Mouse (Mus musculus): ENCODE data around the gene Ssna1. TPM values are rescaled to one million over a fixed set of nuclear protein-coding genes. Genes with fewer than 3 reads are reported as not detected.
A peak's percentile ranks its signal among the peaks of the same experiment; 100 is the strongest.

Ssna1 gene
- polyA plus RNA-seq, 1 experiment = not detected

DNA sequence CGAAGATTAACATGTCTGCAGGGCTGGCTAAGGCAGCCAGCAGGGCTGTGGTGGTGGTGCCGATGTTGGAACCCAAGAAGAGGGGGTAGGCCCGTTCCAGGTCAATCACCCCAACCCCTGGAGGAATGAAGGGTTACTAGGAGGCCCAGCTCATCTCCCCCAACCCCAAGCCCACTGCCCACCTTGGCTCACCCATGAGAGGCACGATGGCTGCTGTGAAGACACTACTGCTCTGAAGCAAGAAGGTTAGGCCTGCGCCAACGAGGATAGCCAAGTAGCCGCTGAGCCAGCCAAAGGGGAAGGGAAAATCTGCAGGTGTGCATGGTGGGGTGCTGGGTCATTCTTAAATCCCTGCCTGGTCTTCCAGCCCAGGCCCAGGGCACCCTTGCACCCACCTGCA is 41.7 kb downstream of the Ssna1 start:
- TF ChIP-seq CTCF (IDR thresholded peaks at IDR 0.05; ENCODE audit: insufficient read depth, low read depth, low read length) (no peak), POLR2A (IDR thresholded peaks at IDR 0.05; ENCODE audit: insufficient read depth, low read depth, low read length) (no peak)
- Histone ChIP-seq H3K4me1 (ENCODE audit: control insufficient read depth, insufficient read depth, low read length) (peaks cover 5% of the 10 kb centered on the region), H3K27ac (ENCODE audit: insufficient read depth, low read depth, low read length) (no peak overlapping the region), H3K4me3 (ENCODE audit: insufficient read depth, low read depth, low read length) (no peak overlapping the region)
- WGBS = 85% methylated on average over 7 of the region's 7 CpGs

DNA sequence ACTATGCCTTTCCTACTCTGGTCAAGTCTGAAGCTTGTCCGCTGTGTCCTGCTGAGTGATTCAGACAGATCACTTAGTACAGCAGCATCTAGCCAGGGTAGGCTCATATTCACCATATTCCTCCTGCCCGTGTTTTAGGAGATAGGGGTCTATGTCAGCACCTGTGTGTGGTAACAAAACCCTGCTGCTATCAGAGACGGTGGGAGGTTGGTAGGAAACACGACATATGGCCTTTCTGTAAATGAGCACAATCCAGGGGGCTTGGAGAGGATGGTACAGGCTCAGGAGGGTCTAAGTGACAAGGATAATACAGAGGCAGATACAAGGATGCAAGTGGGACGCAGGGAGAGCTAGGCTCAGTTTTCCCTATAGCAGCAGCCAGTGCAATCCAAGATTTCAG is 42.7 kb downstream of the Ssna1 start:
- WGBS = 84% methylated on average over 5 of the region's 5 CpGs
- no peak overlapping the region for H3K27ac ChIP-seq (ENCODE audit: insufficient read depth, low read depth, low read length)
- no peak for TF ChIP-seq POLR2A (IDR thresholded peaks at IDR 0.05; ENCODE audit: insufficient read depth, low read depth, low read length)
- peaks cover 5% of the 10 kb centered on the region for H3K4me1 ChIP-seq (ENCODE audit: control insufficient read depth, insufficient read depth, low read length)
- H3K4me3 ChIP-seq (ENCODE audit: insufficient read depth, low read depth, low read length) = no peak overlapping the region

DNA sequence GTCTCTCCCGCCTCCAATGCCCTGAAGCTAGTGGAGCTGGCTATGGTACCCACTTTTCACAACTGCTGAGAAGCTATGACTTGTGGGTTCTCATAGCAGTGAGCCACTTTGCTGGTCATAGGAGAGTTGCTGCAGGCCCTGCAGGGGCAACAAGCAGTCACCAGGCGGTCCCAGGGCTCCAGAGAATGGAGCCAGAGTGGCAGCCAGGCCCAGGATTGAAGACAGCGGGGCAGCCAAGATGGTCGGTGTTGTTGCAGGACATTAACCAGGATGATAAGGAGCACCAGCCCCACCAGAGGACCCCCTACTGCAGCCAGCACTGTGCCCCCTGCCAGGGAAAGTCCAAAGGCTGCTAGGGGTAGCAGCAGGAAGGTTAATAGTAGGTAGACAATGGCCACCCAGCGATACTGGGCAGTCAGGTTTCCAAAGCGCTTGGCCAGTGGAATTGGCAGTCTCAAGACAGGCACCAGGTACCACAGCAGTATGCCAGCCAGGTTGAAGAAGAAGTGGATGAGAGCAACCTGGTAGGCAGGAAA is 43.2 kb downstream of the Ssna1 start:
- no peak overlapping the region for H3K4me3 ChIP-seq (ENCODE audit: insufficient read depth, low read depth, low read length)
- peaks cover 5% of the 10 kb centered on the region for H3K4me1 ChIP-seq (ENCODE audit: control insufficient read depth, insufficient read depth, low read length)
- H3K27ac ChIP-seq (ENCODE audit: insufficient read depth, low read depth, low read length) = no peak overlapping the region
- WGBS = 73% methylated on average over 6 of the region's 6 CpGs
- TF ChIP-seq POLR2A (IDR thresholded peaks at IDR 0.05; ENCODE audit: insufficient read depth, low read depth, low read length) (no peak), CTCF (IDR thresholded peaks at IDR 0.05; ENCODE audit: insufficient read depth, low read depth, low read length) (no peak)

DNA sequence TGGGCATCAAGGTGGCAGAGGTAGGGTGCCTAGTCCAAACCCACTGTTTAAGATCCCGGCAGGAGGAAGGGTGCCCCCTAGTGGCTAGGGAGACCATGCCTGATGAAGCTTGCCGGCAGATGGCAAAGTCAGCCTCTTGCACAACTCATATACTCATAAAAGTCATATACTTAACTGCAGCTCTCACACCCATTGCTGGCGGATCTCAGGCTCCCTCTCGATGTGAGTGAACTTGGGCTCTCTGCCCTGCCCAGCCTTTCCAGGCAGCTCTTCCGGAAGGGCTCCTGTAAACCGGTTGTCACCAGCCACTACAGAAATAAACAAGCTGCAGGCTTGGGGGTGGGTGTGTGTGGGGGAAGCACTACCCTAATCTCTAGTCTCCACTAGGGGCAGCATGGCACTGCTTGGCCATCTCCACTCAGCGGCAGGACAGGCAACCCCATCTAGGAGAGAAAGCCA is 43.8 kb downstream of the Ssna1 start:
- TF ChIP-seq CTCF (IDR thresholded peaks at IDR 0.05; ENCODE audit: insufficient read depth, low read depth, low read length) (peak; percentile 32; the same call in 1 of the 2 replicates), POLR2A (IDR thresholded peaks at IDR 0.05; ENCODE audit: insufficient read depth, low read depth, low read length) (no peak)
- Histone ChIP-seq H3K4me1 (ENCODE audit: control insufficient read depth, insufficient read depth, low read length) (peaks cover 5% of the 10 kb centered on the region), H3K27ac (ENCODE audit: insufficient read depth, low read depth, low read length) (peak overlapping the region; percentile 34), H3K4me3 (ENCODE audit: insufficient read depth, low read depth, low read length) (peak overlapping the region; percentile 24)
- WGBS = 2% methylated on average over 7 of the region's 7 CpGs

DNA sequence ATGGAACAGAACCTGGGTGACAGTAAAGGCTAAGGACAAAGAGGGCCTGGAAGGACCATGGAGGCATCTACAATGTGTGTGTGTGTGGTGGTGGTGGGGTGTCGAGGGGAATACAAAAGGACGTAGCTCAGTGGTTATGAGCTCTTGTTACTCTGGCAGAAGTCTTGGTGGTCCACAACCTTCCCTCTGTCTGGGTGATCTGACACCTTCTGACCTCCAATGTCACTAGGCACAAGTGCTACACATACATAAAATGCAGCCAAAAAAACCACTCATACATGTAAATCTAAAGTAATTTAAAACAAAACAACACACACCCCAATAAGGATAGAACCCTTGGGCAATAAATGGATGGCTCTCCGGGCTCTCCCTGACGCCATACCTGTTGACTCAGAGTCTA is 44.8 kb downstream of the Ssna1 start:
- Histone ChIP-seq H3K4me3 (ENCODE audit: insufficient read depth, low read depth, low read length) (no peak overlapping the region), H3K4me1 (ENCODE audit: control insufficient read depth, insufficient read depth, low read length) (peaks cover 5% of the 10 kb centered on the region), H3K27ac (ENCODE audit: insufficient read depth, low read depth, low read length) (peak overlapping the region; percentile 55; the same call in 1 of the 2 replicates)
- no peak for TF ChIP-seq CTCF (IDR thresholded peaks at IDR 0.05; ENCODE audit: insufficient read depth, low read depth, low read length)
- no peak for TF ChIP-seq POLR2A (IDR thresholded peaks at IDR 0.05; ENCODE audit: insufficient read depth, low read depth, low read length)
- WGBS = 83% methylated on average over 4 of the region's 4 CpGs

DNA sequence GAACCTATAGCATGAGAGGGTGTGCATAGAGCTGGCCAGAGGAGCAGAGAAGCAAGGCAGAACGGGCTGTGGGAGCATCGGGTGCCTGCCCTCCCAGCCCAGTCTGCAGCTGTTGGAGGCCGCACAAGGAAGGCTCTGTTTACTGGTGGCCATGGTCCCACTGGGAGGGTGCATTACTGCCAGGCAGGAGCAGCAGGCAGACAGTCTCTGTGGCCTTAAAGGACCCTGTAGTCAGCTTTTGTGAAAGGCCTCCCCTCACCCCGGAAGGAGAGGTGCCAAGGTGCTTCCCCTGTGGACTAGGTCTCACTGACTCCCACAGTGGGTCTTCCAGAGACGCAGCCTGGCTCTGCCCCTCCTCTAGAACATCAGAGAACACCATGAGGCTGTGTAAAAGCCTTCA is 45.4 kb downstream of the Ssna1 start:
- TF ChIP-seq CTCF (IDR thresholded peaks at IDR 0.05; ENCODE audit: insufficient read depth, low read depth, low read length) = no peak
- TF ChIP-seq POLR2A (IDR thresholded peaks at IDR 0.05; ENCODE audit: insufficient read depth, low read depth, low read length) = no peak
- peak overlapping the region; percentile 55 for H3K27ac ChIP-seq (ENCODE audit: insufficient read depth, low read depth, low read length)
- H3K4me3 ChIP-seq (ENCODE audit: insufficient read depth, low read depth, low read length) = no peak overlapping the region
- peaks cover 5% of the 10 kb centered on the region for H3K4me1 ChIP-seq (ENCODE audit: control insufficient read depth, insufficient read depth, low read length)
- 38% methylated on average over 5 of the region's 5 CpGs for WGBS

DNA sequence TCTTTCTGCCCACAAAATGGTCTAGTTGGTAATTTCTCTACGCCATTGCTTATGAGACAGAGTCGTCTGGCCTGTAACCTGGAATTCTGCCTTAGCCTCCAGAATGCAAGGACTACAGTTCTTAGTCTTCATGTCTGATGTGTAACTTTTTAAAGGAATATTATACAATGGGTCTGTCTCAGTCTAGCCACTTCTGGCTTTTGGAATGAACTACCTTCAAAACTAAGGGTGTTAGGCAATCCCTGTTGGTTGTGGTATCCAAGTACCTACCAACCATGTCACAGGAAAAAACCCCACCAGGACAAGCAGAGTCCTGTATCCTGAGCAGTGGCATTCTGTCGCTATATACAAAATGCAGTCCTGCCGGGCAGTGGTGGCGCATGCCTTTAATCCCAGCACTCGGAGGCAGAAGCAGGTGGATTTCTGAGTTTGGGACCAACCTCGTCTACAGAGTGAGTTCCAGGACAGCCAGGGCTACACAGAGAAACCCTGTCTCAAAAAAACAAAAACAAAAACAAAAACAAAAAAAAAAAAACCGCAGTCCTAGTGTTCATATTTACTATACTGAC is 46.3 kb downstream of the Ssna1 start:
- no peak overlapping the region for H3K4me3 ChIP-seq (ENCODE audit: insufficient read depth, low read depth, low read length)
- peaks cover 5% of the 10 kb centered on the region for H3K4me1 ChIP-seq (ENCODE audit: control insufficient read depth, insufficient read depth, low read length)
- H3K27ac ChIP-seq (ENCODE audit: insufficient read depth, low read depth, low read length) = peak overlapping the region; percentile 57
- TF ChIP-seq POLR2A (IDR thresholded peaks at IDR 0.05; ENCODE audit: insufficient read depth, low read depth, low read length) = no peak
- TF ChIP-seq CTCF (IDR thresholded peaks at IDR 0.05; ENCODE audit: insufficient read depth, low read depth, low read length) = no peak
- 67% methylated on average over 8 of the region's 8 CpGs for WGBS

DNA sequence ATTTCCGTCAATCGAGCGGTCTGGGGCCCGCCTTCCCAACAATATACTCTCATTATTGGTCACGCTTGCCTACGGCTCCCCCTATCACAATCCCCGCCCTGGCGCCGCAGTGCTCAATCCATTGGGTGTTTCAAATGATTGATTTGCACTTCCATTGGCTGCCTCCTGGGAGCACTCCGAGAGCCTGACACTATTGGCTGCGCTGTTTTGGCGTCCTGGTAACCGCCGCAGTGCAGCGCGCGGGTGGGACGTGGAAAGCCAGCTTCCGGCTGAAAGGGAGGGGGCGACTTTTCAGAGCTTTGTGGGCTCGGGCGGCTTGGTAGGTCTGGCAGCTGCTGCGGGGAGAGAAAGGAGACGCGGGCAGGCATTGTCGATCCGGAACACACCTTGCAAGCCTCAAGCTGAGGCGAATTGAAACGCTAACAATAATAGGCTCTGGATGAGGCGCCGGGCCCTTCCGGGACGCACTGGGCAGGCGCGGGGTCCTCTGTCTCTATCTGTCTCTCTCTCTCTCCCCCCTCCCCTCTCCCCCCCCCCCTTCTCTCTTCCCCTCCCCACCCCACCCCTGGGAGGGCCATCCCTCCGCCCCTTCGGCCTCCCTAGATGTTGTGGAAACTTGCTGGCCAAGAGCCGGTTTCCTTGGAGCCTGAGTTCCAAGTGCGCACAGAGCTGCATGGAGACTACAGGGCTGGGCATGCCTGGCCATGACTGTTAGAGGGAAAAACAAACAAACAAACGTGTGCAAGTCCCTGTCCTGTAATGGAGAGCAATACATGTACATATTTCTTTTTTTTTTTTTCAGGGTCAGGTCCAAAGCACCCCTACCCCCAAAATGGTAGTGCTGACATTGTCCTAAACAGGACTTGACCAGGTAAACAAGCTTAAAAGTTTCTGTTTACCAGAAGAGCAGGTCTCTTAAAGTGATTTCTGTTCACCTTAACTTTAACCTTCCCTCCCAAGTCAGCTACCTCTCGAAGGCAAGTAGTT is 47.2 kb downstream of the Ssna1 start:
- peak overlapping the region; percentile 90 for H3K4me3 ChIP-seq (ENCODE audit: insufficient read depth, low read depth, low read length)
- H3K4me1 ChIP-seq (ENCODE audit: control insufficient read depth, insufficient read depth, low read length) = peaks cover 5% of the 10 kb centered on the region
- 1% methylated on average over 41 of the region's 41 CpGs for WGBS

DNA sequence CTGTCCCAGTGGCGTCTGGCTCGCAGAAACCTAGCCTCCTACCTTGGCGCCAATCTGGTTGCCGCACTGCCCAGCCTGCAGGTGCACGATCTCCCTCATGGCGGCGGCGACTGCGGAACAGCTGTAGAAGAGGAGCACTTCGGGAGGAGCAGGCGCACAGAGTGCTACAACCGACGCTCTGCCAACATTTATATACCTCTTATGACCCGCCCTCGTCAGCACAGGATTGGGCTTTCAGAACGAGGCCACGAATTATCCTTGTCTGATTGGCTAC is 47.8 kb downstream of the Ssna1 start, which contains the start of gene Tubb4b:
TSS of gene Tubb4b (minus strand) at position 211 of the 274 bp plus-strand sequence.
- H3K4me3 ChIP-seq (ENCODE audit: insufficient read depth, low read depth, low read length) = peak within 1 kb of the TSS; percentile 90
- H3K27ac ChIP-seq (ENCODE audit: insufficient read depth, low read depth, low read length) = peak within 1 kb of the TSS; percentile 97
- peak; percentile 99 for TF ChIP-seq POLR2A (IDR thresholded peaks at IDR 0.05; ENCODE audit: insufficient read depth, low read depth, low read length)
- TF ChIP-seq CTCF (IDR thresholded peaks at IDR 0.05; ENCODE audit: insufficient read depth, low read depth, low read length) = no peak
- 1% methylated on average over 17 of the region's 17 CpGs for WGBS
- H3K4me1 ChIP-seq (ENCODE audit: control insufficient read depth, insufficient read depth, low read length) = peaks cover 5% of the 10 kb centered on the region

More for the DNA sequence above, 47.2 kb downstream of the Ssna1 start:
- peak overlapping the region; percentile 97 for H3K27ac ChIP-seq (ENCODE audit: insufficient read depth, low read depth, low read length)
- TF ChIP-seq POLR2A (IDR thresholded peaks at IDR 0.05; ENCODE audit: insufficient read depth, low read depth, low read length) (0 out of 2 replicates have a peak, but pooled peaks have one; percentile 45), CTCF (IDR thresholded peaks at IDR 0.05; ENCODE audit: insufficient read depth, low read depth, low read length) (no peak)

Measured in olfactory bulb, adult 2 months (tissue).